Mouse (Mus musculus): ENCODE measurements around the gene Prc1. TPM values are rescaled to one million over a fixed set of nuclear protein-coding genes. Genes with fewer than 3 reads are reported as not detected.

The Prc1 gene
- total and polyA plus RNA-seq, 3 experiments = 0.47 to 1.5 (median 1.1) TPM

GRCm38 (mm10) chr7:80346173-80346572 lies 51.9 kb downstream of the Prc1 start:
- DNase-seq = no peak
- Histone ChIP-seq H3K4me1 (ENCODE audit: control insufficient read depth, insufficient read depth, low read length) (peaks cover 3% of the 10 kb centered on the region), H3K36me3 (ENCODE audit: control insufficient read depth, insufficient read depth, low read length) (no peaks in the 10 kb centered on the region), H3K79me2 (replicated peaks; ENCODE audit: control insufficient read depth, insufficient read depth, low read length) (no peaks in the 10 kb centered on the region), H3K27ac (no peak overlapping the region), H3K9ac (ENCODE audit: low read depth, low read length) (no peak overlapping the region), H3K4me3 (no peak overlapping the region), H3K27me3 (ENCODE audit: control insufficient read depth, insufficient read depth, low read length) (no peaks in the 10 kb centered on the region)
- TF ChIP-seq CTCF (IDR thresholded peaks at IDR 0.05) (no peak), EP300 (IDR thresholded peaks at IDR 0.05; ENCODE audit: insufficient read depth, low read depth, low read length) (no peak), POLR2A (IDR thresholded peaks at IDR 0.05; ENCODE audit: insufficient read depth, low read depth, low read length) (no peak)
- whole genome bisulfite sequencing = 75% methylated on average over 9 of the region's 9 CpGs
- intact Hi-C loops (cut with DNase I) = no loop called here

GRCm38 (mm10) chr7:80346830-80347229 lies 52.6 kb downstream of the Prc1 start:
- no peak for DNase-seq
- H3K27me3 ChIP-seq (ENCODE audit: control insufficient read depth, insufficient read depth, low read length) = no peaks in the 10 kb centered on the region
- 0 out of 2 replicates have a peak, but pooled peaks have one; percentile 23 for TF ChIP-seq POLR2A (IDR thresholded peaks at IDR 0.05; ENCODE audit: insufficient read depth, low read depth, low read length)
- TF ChIP-seq EP300 (IDR thresholded peaks at IDR 0.05; ENCODE audit: insufficient read depth, low read depth, low read length) = no peak
- no peak for TF ChIP-seq CTCF (IDR thresholded peaks at IDR 0.05)
- WGBS = 71% methylated on average over 5 of the region's 5 CpGs
- no peak overlapping the region for H3K27ac ChIP-seq
- peaks cover 3% of the 10 kb centered on the region for H3K4me1 ChIP-seq (ENCODE audit: control insufficient read depth, insufficient read depth, low read length)
- no peak overlapping the region for H3K4me3 ChIP-seq
- intact Hi-C loops (cut with DNase I) = no loop called here
- no peaks in the 10 kb centered on the region for H3K79me2 ChIP-seq (replicated peaks; ENCODE audit: control insufficient read depth, insufficient read depth, low read length)
- H3K36me3 ChIP-seq (ENCODE audit: control insufficient read depth, insufficient read depth, low read length) = no peaks in the 10 kb centered on the region
- no peak overlapping the region for H3K9ac ChIP-seq (ENCODE audit: low read depth, low read length)

GRCm38 (mm10) chr7:80347670-80348586 lies 53.7 kb downstream of the Prc1 start:
- H3K9ac ChIP-seq (ENCODE audit: low read depth, low read length) = no peak overlapping the region
- H3K79me2 ChIP-seq (replicated peaks; ENCODE audit: control insufficient read depth, insufficient read depth, low read length) = no peaks in the 10 kb centered on the region
- no peak for DNase-seq
- peaks cover 3% of the 10 kb centered on the region for H3K4me1 ChIP-seq (ENCODE audit: control insufficient read depth, insufficient read depth, low read length)
- no peaks in the 10 kb centered on the region for H3K27me3 ChIP-seq (ENCODE audit: control insufficient read depth, insufficient read depth, low read length)
- 67% methylated on average over 13 of the region's 13 CpGs for WGBS
- no peak overlapping the region for H3K27ac ChIP-seq
- intact Hi-C loops (cut with DNase I) = no loop called here
- no peak overlapping the region for H3K4me3 ChIP-seq
- TF ChIP-seq EP300 (IDR thresholded peaks at IDR 0.05; ENCODE audit: insufficient read depth, low read depth, low read length) (no peak), POLR2A (IDR thresholded peaks at IDR 0.05; ENCODE audit: insufficient read depth, low read depth, low read length) (no peak), CTCF (IDR thresholded peaks at IDR 0.05) (no peak)
- no peaks in the 10 kb centered on the region for H3K36me3 ChIP-seq (ENCODE audit: control insufficient read depth, insufficient read depth, low read length)

- Histone ChIP-seq H3K4me1 (ENCODE audit: control insufficient read depth, insufficient read depth, low read length) (no peaks in the 10 kb centered on the region), H3K79me2 (replicated peaks; ENCODE audit: control insufficient read depth, insufficient read depth, low read length) (no peaks in the 10 kb centered on the region), H3K9ac (ENCODE audit: low read depth, low read length) (no peak overlapping the region), H3K36me3 (ENCODE audit: control insufficient read depth, insufficient read depth, low read length) (no peaks in the 10 kb centered on the region), H3K4me3 (no peak overlapping the region), H3K27me3 (ENCODE audit: control insufficient read depth, insufficient read depth, low read length) (no peaks in the 10 kb centered on the region), H3K27ac (no peak overlapping the region)
- no peak for DNase-seq
- TF ChIP-seq CTCF (IDR thresholded peaks at IDR 0.05) = no peak
- no peak for TF ChIP-seq POLR2A (IDR thresholded peaks at IDR 0.05; ENCODE audit: insufficient read depth, low read depth, low read length)
- no peak for TF ChIP-seq EP300 (IDR thresholded peaks at IDR 0.05; ENCODE audit: insufficient read depth, low read depth, low read length)
- 62% methylated on average over 2 of the region's 2 CpGs for WGBS
- intact Hi-C loops (cut with DNase I) = no loop called here
Observed at GRCm38 (mm10) chr7:80350808-80351207, 56.6 kb downstream of the Prc1 start.

GRCm38 (mm10) chr7:80352920-80353319 lies 58.7 kb downstream of the Prc1 start:
- WGBS = 86% methylated on average over 8 of the region's 8 CpGs
- no peak for DNase-seq
- Histone ChIP-seq H3K4me1 (ENCODE audit: control insufficient read depth, insufficient read depth, low read length) (no peaks in the 10 kb centered on the region), H3K36me3 (ENCODE audit: control insufficient read depth, insufficient read depth, low read length) (no peaks in the 10 kb centered on the region), H3K27ac (no peak overlapping the region), H3K9ac (ENCODE audit: low read depth, low read length) (no peak overlapping the region), H3K27me3 (ENCODE audit: control insufficient read depth, insufficient read depth, low read length) (no peaks in the 10 kb centered on the region), H3K4me3 (no peak overlapping the region), H3K79me2 (replicated peaks; ENCODE audit: control insufficient read depth, insufficient read depth, low read length) (no peaks in the 10 kb centered on the region)
- no peak for TF ChIP-seq POLR2A (IDR thresholded peaks at IDR 0.05; ENCODE audit: insufficient read depth, low read depth, low read length)
- intact Hi-C loops (cut with DNase I) = no loop called here

- no peaks in the 10 kb centered on the region for H3K4me1 ChIP-seq (ENCODE audit: control insufficient read depth, insufficient read depth, low read length)
- no peaks in the 10 kb centered on the region for H3K27me3 ChIP-seq (ENCODE audit: control insufficient read depth, insufficient read depth, low read length)
- 86% methylated on average over 13 of the region's 13 CpGs for WGBS
- H3K36me3 ChIP-seq (ENCODE audit: control insufficient read depth, insufficient read depth, low read length) = no peaks in the 10 kb centered on the region
- intact Hi-C loops (cut with DNase I) = no loop called here
- H3K4me3 ChIP-seq = no peak overlapping the region
- no peak overlapping the region for H3K27ac ChIP-seq
- no peak overlapping the region for H3K9ac ChIP-seq (ENCODE audit: low read depth, low read length)
- TF ChIP-seq CTCF (IDR thresholded peaks at IDR 0.05) (no peak), EP300 (IDR thresholded peaks at IDR 0.05; ENCODE audit: insufficient read depth, low read depth, low read length) (no peak), POLR2A (IDR thresholded peaks at IDR 0.05; ENCODE audit: insufficient read depth, low read depth, low read length) (no peak)
- no peak for DNase-seq
- H3K79me2 ChIP-seq (replicated peaks; ENCODE audit: control insufficient read depth, insufficient read depth, low read length) = no peaks in the 10 kb centered on the region
Observed at GRCm38 (mm10) chr7:80356351-80356750, 62.1 kb downstream of the Prc1 start.
